Mouse (Mus musculus): ENCODE results near the gene Vps52.
"Not testable (repeated sequence)": the region's sequence is repeated elsewhere in the genome, so short reads cannot be mapped to it uniquely, and the experiment has no call there.

Vps52 gene

DNA sequence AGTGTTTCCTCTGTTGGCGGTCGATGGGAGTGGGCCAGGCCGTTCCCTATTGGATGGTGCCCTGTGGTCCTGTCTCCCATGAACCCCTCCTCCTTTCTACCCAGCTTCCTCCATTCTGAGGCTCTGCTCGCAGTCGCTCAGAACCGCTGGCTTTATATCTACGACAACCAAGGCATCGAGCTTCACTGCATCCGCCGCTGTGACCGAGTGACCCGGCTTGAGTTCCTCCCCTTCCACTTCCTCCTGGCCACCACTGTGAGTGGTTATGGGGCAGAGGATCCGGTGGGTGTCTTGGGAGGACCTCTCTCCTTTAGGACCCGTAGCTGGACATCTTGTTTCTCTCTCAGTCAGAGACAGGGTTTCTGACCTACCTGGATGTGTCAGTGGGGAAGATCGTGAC, 12.2 kb upstream of the Vps52 start:
- DNase-seq = no peak

DNA sequence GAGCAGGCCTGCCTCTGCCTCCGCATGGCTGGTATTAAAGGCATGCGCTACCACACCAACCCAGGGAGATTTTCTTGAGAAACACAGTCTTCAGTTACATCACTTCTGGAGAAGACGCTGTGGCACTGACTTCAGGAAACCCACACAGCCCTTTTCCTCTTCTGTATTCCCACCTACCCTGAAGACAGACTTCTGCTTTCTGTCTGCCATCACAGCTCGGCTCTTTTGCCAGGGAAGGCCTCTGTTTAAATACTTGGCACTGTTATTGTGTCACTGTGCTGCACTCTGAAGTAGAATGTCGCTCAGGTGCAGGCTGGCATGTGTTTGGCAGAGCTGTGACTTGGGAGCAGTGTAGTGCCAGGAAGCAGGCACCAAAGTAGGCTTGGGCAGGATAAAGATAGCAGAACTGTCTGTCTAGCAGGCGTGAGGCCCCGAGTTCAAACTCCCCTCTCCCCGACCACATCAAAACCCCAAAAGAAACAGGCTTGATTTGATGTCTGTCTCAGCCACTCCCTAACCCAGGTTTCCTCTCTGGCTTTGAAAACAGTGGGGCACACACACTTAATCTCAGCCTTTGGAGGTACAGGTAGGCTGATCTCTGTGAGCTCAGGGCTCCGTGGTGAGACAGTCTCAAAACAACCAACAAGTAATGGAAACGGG, 8.1 kb upstream of the Vps52 start:
- DNase-seq = peak; percentile 32

DNA sequence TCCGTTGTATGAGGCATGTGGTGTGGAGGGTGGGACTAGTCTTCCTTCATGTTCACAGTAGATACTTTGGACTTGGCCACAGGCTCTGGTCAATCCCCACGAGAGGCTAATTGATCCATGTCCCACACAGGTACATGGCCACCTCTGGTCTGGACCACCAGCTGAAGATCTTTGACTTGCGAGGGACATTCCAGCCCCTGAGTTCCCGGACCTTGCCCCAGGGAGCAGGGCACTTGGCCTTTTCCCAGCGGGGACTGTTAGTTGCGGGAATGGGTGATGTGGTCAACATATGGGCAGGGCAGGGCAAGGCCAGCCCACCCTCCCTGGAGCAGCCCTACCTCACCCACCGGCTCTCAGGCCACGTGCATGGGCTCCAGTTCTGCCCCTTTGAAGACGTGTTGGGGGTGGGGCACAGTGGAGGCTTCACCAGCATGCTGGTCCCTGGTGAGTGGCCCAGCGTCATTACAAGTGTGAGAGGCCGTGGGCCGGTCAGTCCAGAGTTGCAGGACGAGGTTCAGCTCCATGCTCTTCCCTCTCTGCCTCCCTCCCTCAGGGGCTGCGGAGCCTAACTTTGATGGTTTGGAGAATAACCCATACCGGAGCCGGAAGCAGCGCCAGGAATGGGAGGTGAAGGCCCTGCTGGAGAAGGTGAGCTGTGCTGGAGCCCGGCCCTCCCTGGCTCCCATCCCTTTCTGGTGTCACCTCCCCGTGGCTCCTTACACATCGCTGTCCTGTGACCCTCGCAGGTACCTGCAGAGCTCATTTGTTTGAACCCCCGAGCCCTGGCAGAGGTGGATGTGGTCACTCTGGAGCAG, 7.3 kb upstream of the Vps52 start:
- no peak for DNase-seq

DNA sequence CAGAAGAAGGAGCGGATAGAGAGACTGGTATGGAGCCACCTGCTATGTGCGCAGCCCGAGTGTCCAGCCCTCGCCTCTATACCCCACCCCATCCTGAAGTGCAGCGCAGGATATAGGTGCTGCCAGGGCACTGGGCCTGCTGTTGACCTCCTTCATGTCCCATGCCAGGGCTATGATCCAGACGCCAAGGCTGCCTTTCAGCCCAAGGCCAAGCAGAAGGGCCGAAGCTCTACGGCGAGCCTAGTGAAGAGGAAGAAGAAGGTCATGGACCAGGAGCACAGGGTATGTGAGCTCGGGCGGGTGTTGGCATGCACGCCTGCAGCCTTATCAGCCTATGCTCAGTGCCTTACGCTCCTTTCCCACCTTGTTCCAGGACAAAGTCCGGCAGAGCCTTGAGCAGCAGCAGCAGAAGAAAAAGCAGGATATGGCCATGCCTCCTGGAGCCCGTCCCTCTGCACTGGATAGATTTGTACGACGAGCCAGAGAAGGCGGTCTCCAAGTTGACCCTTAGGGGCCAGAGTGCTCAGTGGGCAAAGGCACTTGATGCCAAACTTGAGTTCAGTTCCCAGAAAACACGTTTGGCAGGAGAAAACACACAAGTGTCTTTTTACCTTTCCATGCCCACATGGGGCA, 6.6 kb upstream of the Vps52 start:
- no peak for DNase-seq

DNA sequence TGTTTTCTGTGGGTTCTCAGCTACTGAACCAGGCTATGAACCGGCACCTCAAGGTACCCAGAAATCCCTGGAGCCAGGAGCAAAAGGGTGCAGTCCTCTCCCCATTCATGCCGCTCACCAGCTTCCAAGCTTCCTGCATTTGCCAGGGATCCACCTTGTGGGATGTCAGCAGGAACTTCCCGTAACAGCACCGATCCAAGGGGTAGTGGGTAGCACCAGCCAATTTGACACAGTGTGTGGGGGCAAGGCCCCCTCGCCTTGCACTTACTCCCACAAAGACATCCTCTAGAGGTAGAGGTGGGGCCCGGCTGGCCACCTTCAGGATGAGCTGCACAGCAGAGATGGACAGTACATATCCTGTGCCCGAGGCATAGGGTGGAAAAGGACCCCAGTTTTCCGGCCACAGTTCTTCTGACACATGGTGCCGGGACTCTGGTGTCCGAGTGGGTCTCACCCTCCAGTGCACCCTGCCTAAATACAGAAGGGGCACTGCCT, 5.4 kb upstream of the Vps52 start:
- DNase-seq = no peak

DNA sequence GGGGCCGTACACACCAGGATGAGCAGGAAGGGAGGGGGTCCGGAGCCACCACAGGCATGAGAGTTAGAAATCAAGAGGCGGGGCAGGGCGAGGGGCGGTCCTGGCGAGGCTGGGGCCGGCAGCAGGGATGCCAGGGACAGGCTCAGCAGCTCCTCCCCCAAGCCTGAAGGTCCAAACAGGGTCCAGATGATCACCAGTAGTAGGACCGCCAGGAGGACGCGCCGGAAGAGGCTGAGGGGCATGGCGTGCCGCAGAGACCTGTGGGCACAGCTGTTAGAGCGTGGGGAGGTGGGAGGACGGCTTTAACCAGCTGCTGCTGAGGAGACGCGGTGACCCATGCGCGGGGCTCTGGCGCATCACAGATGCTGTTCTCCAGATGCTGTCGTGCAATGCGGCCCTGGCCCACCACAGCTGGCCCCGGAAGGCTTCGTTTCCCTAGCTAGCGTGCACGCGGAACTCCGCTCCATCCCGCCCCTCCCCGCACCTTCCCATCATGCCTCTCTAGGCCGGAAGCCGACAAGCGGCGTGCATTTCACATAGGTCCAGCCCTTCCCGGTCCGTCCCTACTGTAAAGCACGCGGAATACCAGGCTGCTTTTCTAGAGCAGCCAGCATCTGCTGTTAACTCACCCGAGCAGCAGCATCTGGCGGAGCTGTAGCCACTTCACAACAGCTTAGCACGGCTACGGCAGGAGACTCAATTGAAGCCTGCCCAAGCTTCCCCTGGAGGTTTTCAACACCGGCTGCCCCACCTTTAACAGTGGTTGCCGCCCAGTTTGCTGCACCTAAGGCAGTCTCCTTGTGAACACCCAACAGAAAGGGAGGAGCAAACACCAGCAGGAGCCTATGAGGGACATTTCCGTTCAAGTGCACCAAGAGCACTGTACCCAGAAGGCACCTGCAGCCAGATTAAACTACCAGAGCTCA, 4.3 kb upstream of the Vps52 start, which contains the start of gene B3galt4:
Gene B3galt4, minus strand, starts transcription at position 468 of the 926 bp plus-strand sequence.
- peak; percentile 86 for DNase-seq

DNA sequence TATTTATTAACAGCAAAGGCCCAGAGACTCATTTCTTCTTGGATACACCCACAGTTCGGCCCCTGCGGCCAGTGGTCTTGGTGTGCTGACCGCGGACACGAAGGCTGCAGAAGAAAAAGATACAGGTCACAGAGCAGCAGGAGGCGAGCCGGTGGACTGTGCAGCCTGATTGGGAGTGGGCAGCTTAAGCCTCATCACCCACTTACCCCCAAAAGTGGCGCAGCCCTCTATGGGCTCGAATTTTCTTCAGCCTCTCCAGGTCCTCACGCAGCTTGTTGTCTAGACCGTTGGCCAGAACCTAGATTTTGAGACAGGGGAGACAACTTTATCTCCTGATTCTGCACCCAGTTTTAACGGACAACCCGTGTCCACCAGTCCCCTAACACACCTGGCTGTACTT, 3.6 kb upstream of the Vps52 start:
- not testable (repeated sequence) for DNase-seq

DNA sequence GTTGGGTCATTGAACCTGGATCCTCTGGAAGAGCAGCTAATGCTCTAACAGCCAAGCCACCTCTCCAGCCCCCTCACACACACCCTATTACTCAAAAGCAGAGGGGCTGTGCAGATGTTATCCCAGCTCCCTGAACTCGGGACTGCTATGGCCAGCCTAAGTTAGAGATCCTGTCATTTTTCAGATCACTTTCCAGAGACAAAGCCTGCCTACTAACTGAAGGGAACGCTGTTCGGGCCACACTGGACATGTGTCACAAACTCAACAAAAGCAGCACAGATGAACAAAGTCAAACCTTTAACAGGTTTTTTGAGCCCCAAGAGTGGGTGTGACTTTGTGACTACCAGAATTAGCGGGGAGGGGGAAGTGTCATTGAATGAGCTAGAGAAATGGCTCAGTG, 2.7 kb upstream of the Vps52 start:
- no peak for DNase-seq

DNA sequence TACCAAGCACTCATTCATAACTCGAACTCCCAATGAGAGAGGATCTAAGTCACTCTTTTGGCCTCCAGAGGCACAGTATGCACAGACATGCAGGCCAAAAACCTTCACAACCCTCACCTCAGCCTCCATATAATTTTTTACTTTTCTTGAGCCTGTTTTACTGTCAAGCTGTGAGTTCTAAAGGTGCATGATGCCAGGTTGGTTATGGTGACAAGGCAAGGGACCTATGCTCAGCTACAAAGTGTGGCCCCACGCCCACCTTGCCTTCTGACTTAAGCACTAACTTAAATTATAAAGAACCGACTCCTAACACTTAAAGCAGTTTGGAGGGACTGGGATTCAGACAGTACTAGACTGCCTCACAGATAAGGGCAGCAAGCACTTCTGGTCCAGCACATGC, 2.3 kb upstream of the Vps52 start:
- DNase-seq = no peak

DNA sequence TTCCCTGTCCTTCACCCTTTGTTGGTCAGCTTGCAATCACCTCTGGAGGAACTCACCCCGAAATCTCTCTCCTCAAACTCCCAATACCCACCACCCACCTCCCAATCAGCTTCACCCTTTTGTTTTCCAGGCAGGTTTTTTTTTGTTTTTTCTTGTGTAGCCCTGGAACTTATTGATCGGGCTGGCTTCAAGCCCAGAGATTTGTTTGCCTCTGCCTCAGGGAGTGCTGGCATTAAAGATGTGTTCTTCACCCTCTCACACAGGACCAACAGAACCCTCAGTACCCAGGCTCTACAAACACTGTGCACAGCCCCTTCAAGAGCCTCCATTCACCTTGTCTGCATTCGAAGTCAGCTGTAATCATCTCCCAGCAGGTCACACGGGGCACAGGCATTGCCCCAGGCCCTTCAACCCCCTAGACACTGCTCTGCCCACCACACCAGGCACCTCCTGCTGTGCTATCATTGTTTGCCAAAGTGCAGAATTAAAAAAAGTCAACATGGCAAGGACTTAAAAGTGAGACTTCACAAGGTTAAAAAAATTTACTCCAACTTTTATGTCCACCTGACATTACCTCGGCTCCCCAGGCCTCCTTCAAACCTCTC, 1.5 kb upstream of the Vps52 start:
- DNase-seq = no peak

DNA sequence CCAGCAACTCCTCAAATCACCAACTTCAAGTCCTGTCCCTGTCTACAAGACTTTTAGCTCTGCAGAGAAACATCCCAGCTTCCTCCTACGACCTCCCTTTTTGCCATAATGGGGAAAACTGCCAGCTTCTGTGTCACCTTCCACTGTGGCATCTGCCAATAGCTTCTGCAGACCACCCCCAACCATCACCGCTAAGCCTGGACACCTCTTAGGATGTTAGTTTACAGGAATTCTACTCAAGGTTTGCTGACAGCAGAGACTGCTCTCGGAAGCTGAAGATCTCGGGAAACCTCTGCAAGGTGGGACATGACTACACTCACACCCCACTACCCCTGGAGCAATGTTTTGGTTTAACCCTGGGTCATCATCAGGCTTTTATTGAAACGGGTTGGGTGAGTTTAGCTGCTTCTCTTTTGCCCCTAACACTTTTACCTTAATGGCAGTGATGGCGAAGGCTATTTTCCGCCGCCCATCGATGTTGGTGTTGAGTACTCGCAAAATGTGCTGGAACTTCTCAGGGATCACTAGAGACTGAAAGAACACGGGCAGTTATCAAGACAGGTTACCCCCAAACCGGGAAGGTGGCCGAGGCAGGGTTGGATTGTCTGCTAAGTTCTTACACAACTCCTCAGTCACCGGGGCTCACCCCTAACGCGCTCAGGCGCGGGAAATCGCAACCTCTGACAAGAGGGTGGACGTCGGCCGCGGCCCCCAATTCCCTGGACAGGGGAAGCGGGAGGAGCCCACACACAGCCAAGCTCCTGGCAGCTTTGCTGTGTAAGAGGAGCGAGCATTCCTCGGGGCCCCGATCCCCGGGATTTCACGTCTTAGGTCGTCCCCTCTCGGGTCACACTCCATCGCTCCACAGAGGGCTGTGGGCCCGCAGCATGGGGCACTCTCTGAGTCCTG, 712 bp upstream of the Vps52 start:
- DNase-seq = no peak

DNA sequence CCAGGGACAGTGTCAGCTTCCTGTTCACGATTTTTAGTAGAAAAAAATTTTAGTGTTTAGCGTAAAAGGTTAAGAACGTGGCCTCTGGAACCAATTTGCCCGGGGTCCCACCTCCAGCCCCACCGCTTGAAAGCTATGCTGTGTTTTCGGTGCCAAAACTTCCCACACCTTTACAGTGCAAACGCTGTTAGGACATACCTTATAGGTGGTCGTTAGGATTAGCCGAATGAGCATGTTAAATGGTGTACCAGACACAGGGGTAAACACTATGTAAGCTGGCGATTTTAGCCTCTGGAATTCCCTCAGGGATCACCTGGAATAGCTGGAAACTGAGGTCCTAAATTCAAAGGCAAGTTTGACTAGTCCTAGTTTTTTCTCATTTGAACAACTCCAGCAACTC, 724 bp downstream of the Vps52 start:
- DNase-seq = no peak

DNA sequence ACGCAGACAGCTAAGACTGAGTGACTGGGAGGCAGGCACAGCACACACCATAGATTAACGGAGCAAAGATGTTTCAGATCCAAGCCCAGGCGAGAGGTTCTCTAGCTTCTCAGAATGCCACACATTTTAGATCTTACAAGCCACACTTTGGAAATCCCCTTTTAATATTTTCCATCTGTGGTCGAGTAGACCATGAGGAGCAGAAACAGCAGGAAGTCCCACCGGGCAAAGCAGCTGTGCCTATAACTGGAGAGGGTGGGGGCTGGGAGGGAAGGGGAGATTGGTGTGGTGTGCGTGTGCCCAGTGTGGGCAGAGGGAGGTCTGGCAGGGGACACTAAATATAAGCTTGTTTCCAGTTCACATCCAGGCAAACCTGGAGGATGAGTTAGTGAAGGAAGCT, 1.9 kb downstream of the Vps52 start:
- no peak for DNase-seq

DNA sequence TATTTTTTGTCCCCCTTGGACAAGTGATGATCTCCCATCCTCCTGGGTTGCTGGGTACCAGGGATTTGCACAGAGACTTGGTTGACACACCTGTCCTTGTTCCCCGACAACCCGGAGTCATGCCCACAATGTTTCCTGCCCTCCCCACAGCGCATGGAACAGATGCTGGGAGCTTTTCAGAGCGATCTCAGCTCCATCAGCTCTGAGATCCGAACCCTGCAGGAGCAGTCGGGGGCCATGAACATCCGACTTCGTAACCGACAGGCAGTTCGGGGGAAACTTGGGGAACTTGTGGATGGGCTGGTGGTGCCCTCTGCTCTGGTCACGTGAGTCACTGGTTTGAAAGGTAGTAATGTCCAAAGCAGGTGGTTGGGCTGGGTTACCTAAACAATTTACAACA, 2.8 kb downstream of the Vps52 start:
- no peak for DNase-seq

DNA sequence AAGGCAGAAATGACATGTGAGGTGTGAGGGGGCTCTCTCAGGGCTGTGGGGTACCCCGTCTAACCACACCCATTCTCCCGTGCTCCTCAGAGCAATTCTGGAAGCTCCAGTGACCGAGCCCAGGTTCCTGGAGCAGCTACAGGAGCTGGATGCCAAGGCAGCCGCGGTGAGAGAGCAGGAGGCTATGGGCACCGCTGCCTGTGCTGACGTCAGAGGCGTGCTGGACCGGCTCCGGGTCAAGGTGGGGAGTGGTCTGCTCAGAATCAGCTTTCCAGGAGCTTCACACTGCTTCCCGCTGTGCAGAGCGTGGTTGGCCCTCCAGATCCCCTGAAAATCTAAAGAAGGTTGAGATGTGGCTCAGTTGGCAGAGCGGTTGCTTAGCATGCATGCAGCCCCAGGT, 3.5 kb downstream of the Vps52 start:
- no peak for DNase-seq

DNA sequence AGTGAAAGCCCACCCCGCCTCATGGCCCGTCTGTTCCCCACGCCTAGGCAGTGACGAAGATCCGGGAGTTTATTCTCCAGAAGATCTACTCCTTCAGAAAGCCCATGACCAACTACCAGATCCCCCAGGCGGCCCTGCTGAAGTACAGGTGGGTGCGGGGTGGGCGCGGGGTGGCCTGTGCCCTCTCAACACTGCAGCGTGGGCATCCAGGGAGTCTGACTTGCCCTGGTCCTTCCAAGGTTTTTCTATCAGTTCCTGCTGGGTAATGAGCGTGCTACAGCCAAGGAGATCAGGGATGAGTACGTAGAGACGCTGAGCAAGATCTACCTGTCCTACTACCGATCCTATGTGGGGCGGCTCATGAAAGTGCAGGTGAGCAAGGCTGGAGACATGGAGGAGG, 4.3 kb downstream of the Vps52 start:
- no peak for DNase-seq

DNA sequence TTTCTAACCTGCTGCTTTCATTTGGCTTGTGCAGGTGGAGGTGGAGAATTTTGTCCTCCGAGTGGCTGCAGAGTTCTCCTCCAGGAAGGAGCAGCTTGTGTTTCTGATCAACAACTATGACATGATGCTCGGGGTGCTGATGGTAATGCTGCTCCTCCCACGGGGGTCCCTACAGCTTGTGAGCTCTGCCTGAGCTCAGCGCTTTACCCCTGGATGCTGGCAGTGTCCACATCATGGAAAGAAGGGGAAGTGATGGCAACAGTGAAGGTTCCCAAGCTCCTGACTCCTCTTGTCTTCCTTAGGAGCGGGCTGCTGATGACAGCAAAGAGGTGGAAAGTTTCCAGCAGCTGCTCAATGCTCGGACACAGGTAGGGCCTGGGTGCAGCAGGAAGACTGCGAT, 7.3 kb downstream of the Vps52 start:
- DNase-seq = no peak

DNA sequence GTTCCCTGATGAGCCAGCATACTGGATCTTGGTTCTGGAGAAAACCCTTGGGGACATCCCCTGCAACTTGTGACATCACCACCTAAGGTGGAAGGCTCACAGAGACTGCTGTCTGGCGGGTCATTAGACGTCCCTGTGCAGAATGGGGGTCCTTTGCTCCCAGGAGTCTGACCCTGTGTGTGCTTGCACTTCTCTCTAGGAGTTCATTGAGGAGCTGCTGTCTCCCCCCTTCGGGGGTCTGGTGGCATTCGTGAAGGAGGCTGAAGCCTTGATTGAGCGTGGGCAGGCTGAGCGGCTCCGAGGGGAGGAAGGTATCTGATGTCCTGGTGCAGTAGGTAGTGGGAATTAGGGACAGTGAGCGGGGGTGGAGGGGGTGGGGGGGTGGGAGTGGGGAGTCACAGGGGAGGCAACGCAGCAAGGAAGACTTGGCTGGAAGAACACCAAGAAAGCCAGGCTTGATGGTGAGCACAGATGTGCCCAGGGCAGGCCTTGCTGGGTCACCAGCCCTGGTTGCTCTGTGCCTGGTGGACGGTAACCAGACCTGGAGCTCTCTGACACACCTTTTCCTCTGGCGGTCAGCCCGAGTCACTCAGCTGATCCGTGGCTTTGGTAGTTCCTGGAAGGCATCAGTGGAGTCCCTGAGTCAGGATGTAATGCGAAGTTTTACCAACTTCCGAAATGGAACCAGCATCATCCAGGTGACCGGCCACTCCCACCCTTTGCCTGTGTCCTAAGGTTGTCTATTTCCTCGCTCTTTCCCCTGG, 9.7 kb downstream of the Vps52 start:
- DNase-seq = no peak

DNA sequence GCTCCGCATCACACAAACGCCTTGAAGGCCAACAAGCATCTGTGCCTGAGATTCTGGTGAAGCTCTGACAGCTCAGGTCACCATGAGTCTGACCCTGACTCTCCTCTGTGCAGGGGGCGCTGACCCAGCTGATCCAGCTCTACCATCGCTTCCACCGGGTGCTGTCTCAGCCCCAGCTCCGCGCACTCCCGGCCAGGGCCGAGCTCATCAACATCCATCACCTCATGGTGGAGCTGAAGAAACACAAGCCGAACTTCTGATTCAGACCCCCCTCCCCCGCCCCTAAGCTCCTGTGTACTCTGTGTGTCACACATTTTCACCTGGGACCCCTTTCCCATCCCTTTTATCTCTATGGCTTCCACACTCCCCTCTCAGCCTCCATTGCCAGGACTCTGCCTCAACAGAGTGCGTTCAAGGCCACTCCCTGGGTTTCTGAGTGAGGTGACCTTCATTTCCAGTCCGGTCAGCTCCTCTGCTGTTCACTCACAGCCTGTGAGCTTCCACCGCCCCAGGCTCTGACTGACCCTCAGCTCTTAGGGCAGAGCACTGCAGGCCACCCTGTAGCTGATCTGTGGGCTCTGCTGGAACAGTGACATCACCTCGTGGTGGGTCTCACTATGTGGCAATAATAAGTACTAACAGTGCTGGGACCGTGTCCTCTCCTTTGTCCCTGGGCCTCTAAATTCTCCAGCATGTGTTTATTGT, 10.4 kb downstream of the Vps52 start:
- DNase-seq = no peak

DNA sequence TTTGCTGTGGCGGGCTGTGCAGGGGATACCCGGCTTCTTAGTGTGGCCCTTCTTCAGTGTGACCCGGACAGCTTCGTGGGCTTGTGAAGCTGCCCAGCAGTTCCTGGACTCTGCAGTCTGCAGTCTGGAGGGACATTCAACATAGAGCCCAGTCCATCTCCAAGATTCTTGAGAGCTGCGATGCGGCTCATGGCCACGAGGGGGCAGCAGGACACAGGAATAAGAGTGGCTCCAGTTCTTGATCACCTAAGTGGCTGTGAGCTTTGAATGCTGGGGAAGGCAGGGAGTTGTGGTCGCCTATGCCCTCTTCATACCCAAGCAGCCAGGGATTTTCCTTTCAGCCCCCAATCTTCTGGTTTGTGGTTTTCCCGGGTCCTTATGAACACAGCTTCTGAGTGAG, 12.9 kb downstream of the Vps52 start:
- peak; percentile 91 for DNase-seq

Data from lung, postnatal 36 days (tissue).